Mouse (Mus musculus) telencephalon, adult 2 months (tissue): ENCODE measurements at regions not wholly inside any gene's neighbourhood (a gene's known extent, or its start where the extent isn't known, plus 50 kb on each side); places are given as distances from the start of the nearest gene placed in this dataset.
A peak's percentile ranks its signal among the peaks of the same experiment; 100 is the strongest.
"Not testable (repeated sequence)": the region's sequence is repeated elsewhere in the genome, so short reads cannot be mapped to it uniquely, and the experiment has no call there.

Experiments used
- DNase-seq: peaks from one replicate; pipeline ENCODE4 v3.0.0-alpha.2; 2011; ENCODE audit warnings: low read depth, low spot score

DNA sequence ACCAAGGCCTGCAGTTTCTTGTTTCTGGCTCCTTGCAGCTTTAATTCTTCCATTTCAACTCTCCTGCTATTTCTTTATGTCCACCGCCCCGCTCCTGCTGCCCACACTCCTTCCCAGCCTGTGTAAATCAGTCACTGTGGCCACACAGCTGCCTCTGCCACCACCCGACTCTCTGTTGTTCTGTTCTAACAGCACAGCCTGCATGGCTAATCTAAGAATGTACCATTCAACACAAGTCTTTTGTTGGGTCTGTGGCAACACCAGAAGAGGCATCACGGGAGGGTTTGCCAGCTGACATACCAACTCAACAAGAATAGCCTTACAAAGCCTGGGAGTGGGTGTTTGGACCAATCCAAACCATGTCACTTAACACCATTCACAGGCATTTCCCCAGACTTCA is 264.9 kb upstream of the Pum3 start:
- peak; percentile 68 for DNase-seq

DNA sequence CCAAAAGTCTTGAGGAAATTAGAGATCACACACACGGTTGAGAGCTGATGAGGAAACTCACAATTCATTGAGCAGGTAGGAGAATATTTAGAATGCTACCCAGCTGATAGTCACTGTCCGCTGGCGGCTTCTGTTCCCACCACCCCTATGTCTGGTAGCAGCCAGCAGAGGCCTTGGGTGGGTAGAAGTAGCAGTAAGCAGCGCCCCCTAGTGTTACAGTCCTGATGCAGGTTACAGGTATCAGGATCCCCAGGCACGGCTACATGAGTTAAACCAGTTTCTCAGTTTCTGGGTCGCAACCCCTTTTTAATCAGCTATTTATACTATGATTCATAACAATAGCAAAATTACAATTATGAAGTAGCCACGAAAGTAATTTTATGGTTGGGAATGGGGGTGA is 264.1 kb upstream of the Pum3 start:
- DNase-seq = no peak

DNA sequence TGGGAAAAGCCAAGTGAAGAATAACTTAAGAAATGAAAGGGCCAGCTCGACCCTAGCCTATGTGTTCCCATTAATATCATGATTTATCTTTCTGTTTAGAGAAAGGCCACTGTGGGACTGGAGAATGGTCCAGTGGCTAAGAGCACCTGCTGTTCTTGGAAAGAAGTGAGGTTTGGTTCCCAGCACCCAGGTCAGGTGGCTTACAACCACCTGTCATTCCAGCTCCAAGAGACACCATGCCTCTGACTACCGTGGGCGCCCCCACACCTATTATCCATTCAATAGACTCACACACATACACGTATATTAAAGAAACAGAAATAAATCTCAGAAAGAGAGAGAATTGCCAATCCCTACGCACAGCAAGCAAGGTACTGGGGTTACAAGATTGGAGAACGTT is 263.3 kb upstream of the Pum3 start:
- DNase-seq = no peak

DNA sequence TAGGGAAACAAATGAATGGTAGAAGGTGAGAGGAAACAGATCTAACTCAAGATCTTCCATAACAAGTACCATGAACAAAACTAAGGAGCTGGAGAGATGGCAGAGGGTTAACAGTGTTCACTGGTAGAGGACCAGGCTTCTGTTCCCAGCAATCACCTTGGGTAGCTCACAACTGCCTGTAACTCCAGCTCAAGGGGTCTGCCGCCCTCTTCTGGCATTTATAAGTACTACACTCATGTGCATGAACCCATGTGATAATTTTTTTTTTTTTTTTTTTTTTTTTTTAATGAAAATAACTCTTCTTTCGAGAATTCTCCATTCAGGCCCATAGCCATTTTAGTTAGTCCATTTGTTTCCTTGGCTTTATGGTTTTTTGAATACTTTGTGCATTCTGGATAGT is 253.8 kb upstream of the Pum3 start:
- no peak for DNase-seq

DNA sequence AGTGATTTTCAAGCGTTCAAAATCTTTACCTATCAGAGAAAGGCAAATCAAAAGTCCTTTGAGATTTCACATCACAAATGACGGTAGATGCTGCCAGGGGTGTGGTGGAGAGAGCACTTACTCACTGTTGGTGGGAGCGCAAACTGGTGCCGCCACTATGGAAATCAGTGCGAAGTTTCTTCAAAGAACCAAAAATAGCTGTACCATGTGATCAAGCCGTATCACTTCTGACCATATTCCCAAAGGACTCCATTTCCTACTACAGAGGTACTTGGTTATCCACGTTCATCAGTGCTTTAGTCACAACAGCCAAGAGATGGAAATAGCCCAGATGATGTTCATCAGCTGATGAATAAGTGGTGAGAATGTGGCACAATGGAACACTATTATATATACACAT is 249.8 kb upstream of the Pum3 start:
- no peak for DNase-seq

DNA sequence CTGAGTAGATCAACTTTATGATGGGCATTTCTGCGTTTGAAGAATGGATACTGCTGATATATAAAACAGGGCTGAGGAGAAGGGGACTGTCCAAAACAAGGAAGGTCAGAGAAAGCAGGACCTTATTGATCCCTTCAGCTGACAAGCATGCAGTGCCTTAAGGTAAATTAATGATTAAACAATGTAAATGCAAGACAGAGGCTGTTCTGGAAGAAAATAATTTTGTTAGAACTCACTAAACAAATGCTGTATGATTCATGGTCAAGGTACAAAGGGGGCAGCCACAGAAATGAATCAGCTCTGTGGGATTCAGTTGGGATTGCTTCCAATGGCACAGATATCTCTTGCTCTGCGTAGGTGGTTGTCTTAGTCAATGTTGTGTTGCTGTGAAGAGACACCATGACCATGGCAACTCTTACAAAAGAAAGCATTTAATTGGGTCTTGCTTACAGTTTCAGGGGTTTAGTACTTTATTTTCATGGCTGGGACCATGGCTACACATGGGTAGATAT is 243.1 kb upstream of the Pum3 start:
- no peak for DNase-seq

DNA sequence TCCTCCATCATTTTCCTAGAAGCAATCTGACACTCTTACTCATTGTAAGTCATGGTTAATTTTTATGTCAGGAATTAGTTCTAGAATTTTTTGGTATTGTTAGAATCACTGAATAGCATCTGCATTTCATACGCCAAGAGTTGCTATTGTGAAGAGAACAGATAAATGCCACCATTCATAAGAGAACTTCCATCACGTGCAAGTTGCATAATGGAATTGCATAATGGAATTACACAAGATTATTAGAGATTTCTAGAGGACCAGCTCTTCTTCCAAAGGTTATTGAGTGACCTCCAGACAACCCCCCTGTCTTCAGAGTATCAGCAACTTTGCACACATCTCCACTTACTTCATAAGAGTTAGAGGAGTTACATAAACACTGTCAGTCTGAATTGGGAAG is 233.7 kb upstream of the Pum3 start:
- DNase-seq = peak; percentile 16

DNA sequence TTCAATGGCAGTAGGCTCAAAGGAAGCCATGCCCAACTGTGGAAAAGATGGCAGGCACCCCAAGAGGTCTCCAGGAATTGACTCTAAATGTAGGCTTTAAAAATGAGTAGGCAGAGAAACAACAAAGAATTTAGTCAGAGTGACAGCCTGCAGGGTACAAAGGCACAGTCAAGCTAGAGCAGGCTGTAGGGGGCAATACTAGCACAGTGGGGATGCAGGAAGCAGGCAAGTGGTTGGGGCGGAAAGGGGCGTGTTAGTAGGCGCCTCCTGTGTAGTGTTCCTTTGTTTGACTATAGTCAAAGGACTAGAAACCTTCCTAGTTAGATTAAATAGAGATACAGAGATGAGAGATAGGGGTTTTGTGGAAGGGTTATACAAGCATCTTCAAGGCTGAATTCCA is 211.4 kb upstream of the Pum3 start:
- no peak for DNase-seq

DNA sequence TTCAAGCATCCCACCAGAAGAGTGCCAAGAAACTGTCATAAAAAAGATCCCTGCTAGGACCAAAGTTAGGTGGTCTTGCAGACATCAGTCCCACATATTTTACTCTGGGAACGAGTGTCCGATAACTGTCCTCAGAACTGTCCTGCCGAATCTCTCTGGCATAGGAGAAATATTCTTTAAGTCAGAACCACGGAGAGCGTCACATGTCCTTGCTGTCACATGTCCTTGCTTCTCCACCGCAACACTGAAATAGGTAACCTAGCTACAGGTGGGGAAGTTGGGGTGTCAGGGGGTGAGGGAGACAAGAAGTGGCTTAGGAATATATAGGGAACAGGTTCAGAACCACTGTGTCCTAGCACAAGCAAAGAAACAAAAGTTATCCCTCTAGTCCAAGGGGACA is 203.5 kb upstream of the Pum3 start:
- no peak for DNase-seq

DNA sequence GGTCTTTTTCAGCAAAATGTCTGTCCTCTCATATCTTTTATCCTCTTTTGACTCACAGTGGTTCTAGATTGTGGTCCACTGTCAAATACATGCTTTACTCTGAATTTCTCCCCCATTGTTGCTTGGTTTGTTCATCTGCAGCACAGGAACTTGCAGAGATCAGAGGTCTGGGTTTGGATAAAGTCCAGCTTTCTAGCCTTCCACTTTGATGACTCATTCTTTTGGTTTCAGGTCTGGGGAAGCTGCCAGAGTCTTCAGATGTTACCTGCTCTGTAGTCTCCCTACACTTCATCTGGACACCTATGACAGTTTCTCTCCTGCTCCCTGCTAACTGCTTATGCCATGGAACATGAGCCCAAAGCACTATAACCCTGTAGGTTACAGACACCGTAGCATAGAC is 198.0 kb upstream of the Pum3 start:
- DNase-seq = no peak

DNA sequence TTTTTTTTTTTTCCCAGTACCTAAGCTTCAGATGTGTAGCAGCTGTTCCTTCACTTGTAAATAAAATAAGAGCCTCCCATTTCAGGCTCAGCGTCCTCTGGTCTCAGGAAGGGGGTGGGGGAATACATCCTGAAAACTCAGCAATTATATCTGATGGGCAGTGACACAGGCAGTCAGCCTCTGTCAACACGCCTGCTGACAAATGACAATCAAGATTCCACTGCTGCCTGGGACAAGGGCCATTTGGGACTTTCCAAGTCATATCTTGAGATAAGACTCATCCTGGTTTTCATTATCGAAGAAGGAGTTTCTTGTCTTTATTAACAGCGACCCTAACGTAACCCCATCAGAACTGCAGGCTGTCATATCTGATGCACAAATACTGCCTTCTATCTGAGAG is 187.9 kb upstream of the Pum3 start:
- DNase-seq = no peak

DNA sequence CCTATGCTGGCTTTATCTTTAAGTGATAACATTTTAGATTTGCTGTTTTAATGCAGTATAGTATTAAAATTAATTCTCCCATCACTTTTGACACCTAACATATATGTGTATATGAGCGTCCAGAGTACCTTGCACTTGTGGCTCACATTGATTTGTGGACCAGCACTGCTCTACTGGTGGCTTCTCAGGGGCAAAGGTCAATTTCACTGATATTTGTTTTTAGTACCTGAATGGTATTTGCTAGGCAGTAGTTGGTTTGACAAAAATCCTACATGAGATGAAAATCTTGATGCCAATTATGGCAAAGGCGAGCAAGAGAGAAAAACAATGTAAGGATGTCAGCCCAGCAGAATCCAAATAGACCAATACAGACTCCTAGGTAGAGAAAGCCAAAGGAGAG is 177.3 kb upstream of the Pum3 start:
- DNase-seq = no peak

DNA sequence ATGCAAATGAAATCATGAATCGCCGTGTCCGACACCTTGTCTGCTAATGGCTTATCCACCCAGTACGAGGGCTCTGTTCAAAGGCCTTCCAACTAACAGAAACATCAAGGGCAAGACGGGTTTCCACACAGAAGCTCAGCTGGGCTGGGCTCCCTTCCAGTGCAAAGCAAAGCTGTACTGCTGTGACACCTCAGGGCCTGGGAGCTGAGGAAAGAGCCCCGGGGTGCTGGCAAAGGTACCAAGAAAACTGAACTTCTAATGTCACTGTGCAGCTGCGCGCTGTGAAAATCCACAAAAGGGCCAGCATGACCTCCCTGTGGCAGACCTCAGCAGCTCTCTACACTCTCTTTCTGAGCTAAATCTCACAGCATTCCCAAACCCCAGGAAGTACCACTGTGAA is 173.7 kb upstream of the Pum3 start:
- no peak for DNase-seq

DNA sequence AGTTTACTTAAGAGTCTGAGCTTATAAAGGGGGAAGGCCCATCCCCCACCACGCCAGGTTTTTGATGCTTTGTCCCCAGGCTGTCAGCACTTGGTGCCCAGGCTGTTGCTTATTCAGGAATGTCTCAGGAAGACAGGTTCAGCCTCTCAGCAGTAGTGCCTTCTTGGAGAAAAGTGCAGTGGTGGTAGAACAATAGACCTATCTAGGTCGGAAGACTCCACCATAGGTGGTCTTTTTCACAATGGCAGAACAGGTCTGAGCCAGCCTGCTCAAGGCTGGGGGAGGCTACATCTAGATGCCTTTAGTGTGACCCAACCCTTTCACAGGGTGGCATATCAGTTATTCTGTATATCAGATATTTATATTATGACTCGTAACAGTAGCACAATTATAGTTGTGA is 171.9 kb upstream of the Pum3 start:
- no peak for DNase-seq

DNA sequence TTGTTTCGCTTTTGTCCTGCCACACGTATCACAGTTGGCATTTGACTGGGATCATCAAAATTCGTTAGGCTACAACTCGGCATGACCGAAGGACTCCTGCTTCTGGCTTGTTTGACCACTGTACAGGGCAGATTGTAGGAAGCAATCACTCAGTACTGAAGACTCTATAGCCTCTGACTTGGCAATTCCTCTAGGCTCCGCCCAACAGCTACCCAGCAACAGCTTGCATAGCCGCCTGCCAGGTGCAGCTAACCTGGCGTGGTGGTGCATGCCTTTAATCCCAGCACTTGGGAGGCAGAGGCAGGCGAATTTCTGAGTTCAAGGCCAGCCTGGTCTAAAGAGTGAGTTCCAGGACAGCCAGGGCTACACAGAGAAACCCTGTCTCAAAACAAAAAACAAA is 170.8 kb upstream of the Pum3 start:
- DNase-seq = not testable (repeated sequence)

DNA sequence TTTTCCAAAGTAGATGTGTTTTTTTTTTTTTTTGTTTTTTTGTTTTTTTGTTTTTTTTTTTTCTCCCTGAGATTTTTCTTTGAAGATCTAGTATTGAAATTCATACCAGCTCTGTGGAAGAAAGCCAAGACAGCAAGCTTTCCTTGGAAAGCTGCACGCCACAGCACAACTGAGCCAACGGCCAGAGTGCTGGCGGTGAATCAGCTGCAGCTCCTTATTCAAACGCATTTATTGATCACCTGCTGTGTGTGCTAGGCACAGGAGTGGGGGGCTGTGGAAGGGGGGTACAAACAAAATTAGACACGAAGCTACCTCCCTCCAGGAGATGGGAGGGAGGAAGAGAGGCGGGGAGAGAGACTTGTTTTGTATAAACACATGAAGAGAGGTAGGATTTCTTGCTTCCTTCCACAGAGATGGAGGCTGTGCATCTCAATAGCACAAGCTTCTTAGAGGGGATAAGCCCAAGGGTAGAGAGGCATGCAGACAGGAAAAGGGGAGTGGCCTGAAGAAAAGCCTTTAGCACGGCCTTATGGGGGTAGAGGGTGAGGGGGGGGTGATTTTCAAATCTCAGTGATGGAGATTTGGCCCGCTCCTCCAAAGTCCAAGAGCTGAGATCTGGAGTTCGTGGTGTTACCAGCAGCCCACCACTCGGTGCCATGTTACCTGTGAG is 170.1 kb upstream of the Pum3 start:
- peak; percentile 47 for DNase-seq

DNA sequence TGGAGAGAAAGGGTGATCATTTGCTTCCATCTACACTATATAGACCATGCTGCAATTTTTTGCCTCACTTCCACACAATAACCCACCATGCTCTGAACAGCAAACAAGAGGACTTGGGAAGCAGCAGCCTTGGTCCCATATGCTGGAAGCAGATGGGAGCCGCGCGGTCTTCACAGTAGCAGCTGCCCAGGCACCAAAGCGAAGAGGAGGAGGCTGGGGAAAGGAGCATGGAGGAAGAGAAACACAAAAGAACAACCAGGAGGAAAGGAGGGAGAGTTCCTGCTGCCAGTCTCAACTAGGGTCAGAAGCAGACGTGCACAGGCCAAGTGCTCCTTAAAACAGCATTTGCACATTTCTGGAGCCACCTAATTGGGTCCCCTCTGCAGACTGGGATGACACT is 168.7 kb upstream of the Pum3 start:
- DNase-seq = peak; percentile 26

DNA sequence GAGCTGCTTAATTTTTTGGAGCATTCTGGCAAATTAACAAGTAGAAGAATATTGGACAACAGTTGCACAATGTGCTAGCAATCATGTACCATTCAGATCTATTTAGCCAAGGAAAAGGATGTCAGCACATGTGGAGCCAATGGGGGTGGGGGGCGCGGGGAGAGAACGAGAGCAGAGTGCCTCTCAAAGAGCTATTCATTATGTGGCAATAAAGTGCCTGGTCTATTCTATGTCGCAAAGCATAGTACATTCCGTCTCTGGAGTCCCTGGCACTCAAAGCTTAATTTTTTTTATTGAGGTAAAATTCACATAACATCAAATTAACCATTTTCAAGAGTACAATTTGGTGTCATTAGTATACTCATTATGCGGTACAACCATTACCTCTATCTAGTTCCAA is 155.9 kb upstream of the Pum3 start:
- DNase-seq = no peak

DNA sequence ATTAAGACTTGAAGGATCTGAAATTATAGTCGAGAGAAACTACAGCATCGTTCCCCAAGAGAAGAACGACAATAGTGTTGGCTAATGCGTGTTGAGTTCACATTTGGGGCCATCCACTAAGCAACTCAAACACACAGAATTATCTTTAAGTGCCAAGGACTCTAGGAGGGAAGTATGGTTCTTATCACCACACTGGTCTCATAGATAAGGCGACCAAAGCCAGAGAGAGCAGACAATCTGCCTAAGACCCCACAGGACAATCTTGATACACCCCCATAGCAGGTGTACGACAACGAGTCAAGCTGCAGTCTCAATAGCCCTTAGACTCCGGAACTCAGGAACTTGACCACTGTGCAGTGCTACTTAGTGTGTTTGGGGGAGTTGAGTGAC is 152.5 kb upstream of the Pum3 start:
- DNase-seq = no peak

DNA sequence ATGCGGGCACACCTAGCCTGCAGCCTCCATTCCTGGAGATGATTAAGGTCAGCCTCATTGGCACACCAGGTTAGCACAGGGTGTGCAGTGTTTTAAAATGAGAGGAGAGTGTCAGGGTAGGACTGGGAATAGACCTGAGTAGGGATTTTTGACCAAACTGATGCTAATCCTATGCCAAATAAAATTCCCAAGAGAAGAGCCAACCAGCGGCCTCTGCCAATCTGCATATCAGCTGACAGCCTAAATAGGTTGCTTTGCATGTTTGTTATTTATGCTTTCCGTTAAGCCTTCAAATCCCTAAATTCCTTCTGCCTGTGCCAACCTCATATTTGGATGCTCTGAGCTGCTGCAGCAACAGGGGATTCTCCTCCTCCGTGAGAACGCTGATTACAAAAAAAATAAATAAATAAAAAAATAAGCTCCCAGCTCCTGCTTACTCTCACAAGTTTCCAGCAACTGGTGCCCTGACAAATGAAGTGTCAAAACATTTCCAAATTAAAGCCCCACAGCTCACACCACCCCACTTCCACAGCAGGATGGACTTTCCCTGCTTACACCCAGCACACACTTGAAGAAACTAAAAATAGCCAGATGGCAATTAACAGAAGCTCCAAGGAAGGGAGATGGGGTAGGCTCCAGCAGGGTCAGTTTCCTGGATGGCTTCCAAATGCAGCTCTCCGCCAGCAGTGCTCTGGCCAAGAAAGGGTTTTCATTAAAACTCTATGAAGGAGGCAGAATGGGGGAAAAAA is 151.9 kb upstream of the Pum3 start:
- no peak for DNase-seq

DNA sequence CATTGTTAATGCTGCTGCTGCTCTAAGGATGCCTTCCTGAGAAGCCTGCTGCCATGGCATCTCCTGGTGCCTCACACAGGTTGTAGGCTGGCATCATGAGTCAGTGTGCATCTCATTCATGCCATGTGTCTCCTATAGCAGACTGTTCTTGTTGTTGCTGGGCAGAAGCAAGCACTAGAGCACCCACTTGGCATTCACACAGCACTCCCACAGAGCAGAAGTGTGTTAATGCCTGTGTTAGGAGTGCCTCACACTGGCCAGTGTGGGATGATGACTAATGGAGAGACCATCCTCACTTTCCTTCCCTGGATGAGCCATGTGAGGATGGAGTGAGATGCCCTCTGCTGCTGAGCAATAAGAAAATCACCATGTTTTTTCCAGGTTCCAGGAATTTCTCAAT is 146.9 kb upstream of the Pum3 start:
- peak; percentile 74 for DNase-seq

DNA sequence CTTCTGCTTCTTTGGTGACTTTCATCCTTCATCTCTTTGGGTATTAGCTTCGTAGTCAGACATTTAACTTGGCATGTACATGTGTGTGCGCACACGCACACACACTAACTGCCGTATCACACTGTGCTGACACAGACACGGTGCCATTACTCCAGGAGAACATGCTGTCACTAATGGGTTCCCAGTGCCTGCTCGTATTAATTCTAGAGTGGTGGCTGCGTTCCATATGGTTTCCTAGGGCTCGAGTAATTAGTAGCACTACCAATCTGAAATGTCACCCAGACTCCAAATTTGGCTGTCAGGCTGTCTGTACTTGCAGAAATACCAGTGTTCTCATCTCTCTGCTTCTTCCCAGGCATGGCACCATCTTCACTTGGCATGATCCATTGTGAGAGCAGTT is 137.3 kb upstream of the Pum3 start:
- DNase-seq = no peak

DNA sequence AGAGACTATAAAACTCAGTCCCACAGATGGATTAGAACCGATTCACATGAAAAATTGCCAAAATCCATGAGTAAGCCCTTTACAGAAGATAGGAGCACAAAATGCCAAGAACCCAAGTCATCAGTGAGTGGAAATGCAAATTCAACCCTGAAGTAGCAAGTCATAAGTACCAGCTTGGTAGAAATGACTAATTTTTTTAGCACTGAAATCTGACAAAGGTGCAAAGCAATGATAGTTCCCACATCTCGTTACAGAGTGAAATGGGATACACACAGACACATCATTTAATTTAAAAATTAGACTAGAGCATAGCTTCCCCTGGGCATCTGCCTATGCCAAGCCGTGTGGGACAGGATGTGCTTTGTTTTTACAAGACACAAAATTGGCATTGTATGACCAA is 136.4 kb upstream of the Pum3 start:
- no peak for DNase-seq

DNA sequence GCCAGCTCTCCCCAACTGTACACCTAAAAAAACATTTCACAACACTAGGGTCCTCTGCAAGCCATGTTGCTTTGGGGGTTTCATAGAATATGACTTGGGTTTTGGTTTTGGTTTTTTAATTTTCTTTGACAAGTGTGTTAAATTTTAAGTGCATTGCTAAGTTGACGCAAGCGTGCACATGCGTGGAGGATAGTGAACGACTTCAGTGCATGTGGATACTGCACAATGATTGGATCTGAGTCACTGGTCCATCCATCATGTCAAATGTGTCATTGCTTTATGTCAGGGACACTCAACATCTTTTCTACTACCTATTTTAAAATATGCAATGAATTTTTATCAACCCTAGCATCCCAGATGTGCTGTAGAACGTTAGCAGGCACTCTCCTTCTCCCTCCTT is 134.5 kb upstream of the Pum3 start:
- DNase-seq = no peak
